Mouse (Mus musculus): ENCODE data around the gene H3f3a.

H3f3a gene

DNA sequence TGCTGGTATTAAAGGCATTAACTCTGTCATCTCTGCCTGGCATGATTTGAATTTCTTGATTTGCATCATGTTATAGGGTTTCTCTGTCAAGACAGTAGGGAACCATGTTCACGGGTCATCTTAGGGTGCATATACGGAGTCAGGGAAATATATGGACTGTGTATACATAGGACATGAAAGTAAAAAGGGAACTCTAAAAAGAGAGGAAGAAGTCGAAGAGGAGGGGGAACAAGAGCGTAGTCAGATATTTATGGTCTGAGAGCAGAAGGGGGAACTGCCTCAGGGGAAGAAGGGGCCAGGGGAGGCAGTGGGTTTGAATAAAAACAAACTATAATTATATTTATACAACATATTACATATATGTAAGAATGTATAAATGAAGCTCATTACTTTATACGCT lies 8.5 kb upstream of the H3f3a start:
- DNase-seq (ENCODE audit: inconsistent ontology term), result no peak

DNA sequence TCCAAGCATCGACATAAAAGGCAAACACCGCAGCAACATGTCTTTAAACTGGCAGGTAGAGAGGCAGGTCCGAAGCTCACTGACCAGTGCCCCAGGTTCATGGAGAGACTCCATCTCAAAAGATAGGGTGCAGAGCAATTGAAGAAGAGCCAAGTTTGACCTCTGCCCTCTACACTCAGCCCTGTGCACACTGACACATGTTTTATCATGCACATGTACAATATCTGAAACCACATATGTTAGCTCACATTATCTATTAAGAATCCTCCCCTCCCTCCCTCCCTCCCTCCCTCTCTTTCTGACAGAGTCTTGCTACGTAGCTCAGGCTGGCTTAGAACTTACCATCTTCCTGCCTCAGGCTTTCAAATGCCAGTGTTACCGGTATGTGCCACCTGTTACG lies 7.4 kb upstream of the H3f3a start:
- no peak for DNase-seq (ENCODE audit: inconsistent ontology term)

DNA sequence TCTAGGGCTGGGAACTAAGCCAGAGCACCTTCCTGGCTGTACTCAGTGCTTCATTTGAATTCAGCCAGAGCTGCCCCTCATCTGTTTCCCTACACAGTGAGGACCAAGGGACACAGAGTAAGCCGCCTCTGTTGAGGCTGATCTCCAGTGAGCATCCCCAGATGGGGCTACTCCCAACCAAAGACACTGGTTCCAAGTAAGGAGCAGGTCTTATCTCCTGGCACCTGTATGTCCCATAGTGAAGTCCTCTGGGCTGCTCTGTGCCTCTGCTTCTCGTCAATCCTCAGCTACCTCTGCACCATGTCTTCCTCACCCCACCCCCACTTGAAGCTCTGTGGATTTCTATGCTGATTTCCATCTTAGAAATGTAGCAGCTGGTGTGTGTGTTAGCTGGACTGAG lies 4.3 kb upstream of the H3f3a start:
- no peak for DNase-seq (ENCODE audit: inconsistent ontology term)

DNA sequence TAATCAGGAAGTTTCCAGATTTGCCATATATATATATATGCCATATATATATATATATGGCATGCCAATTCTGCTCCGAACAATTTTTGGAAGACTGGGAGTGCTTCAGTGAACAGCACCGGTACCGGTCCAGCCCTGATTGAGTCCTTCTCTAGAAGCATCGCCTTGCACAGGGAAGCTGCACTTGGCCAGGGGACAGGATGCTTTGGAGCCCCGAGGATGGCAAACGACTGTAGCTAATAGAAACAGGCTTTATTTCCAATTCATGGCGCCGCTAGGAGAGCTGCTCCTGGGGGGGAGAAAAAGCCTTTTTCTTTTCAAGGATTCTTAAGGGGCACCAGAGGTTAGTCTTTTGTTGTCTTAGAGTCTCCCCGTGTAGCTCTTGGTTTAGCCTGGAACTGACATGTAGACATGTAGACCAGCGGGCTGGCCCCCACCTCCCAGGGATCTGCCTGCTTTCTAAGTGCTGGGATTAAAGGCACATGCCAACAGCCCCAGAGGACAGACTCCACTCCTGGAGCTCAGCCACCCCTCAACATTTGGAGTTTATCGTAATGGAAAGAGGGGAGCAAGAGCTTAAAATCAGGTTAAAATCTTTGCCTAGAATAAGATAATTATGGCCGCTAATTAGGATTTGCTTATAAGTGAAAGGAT lies 1.8 kb upstream of the H3f3a start:
- no peak for DNase-seq (ENCODE audit: inconsistent ontology term)

DNA sequence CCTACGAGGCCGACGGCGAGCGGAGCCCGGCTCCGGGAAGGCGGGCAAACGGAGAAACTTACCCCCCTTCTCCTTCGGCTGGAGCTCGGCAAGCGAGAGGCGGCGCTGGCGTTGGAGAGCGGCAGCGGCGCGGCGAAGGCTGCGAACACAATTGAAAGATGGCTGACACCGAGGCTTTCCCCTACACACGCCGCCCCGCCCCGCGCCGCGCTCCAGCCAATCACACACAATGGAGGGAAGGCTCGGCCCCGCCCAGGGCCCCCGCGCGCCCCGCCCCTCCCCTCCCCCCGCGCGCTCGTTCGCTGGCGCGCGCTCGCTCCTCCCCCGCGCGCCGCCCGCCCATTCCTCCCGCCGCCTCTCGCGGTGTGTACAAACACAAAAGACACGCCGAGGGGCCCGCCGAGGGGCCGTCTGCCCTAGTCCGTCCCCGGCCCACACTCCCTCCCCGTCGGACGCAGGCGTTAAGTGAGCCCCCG lies 296 bp downstream of the H3f3a start:
- peak; percentile 98 for DNase-seq (ENCODE audit: inconsistent ontology term)

DNA sequence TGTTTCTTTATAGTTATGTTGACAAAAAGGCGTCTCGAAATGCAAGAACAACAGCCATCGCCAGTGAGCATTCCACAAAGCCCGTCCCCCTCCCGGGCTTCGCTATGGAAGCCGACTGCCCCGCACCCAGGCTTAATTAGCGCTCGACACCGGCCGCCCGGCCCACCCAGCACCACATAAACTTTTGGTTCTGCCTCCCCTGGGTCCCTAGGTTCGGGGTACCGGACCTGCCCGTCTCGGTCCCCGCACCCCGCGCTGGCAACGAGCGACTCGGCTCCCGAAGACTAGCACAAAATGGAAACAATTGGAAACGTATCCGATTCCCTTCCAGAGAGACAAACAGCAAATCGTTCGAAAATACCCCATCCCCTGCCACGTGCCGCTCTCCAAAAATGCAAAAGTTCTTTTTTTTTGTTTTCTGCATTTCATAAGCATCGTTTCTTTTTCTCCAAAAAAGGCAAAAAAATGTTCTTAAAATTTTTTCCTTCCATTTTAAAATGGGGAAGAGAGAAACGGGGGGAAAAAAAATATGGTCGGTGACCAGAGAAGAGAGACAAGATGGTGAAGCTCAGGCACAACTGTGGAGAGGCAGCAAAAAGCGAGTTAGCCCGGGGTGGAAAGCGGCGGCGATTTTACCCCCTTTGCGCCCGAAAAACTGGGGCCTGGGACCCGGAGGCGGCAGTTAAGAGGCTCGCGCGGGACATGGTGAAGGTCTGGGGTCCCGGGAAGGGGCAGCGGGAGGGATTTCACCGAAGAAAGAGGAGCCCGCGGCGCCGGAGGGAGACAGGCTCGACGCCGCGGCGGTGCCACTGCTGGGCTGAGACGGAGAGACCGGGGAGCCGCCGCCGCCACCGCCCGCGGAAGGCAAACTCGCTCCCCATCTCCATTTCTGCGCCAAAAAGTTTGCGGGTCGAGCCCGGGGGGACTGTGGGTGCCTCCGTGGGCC lies 1.0 kb downstream of the H3f3a start:
- peak; percentile 82 for DNase-seq (ENCODE audit: inconsistent ontology term)

DNA sequence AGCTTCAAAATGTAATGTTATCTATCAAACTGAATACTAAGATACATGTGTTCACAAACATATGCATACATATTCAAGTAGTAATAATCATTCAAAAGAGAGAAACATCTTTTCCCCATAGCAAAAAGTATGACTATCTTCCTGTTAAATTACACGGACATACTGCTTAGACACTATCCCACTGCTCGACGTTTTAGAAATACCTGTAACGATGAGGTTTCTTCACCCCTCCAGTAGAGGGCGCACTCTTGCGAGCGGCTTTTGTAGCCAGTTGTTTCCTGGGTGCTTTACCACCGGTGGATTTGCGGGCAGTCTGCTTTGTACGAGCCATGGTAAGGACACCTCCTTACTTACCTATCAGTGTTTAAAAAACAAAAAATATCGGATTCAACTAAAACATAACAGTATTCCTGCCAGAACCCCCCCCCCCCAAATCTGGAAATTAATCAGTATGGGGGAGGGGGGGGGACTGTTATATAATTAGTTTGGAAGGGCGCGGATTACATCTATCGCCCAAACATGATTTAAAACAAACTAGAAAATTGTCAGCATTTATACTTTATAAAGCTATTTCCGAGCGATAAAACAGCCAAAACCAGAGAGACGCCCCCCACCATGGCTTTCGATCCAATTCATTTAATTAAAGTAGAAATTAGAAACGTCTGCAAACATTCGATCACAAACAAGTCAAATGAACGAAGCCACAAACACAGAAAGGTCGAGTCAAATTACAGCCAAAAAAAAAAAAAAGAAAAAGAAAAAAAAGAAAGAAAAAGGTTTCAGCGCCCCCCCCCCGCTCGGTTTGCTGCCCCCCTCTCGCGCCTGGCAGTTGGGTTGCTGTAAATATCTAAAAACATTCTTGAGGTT lies 1.9 kb downstream of the H3f3a start:
- peak; percentile 63 for DNase-seq (ENCODE audit: inconsistent ontology term)

DNA sequence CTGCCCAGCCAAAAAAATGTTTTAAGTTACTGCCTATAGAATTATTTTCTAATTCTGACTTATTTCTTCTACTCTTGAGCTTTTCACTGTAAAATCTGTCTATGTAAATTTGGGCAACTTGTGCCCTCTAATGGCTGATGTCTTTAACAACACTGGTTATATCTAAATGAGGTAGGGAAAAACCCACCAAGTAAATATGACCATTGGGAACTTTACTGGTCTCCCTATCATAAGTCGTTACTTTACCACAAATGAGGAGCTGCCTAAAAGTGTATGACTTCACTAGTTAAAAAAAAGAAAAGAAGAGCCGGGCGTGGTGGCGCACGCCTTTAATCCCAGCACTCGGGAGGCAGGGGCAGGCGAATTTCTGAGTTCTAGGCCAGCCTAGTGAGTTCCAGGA lies 2.8 kb downstream of the H3f3a start:
- DNase-seq (ENCODE audit: inconsistent ontology term), result peak; percentile 24

DNA sequence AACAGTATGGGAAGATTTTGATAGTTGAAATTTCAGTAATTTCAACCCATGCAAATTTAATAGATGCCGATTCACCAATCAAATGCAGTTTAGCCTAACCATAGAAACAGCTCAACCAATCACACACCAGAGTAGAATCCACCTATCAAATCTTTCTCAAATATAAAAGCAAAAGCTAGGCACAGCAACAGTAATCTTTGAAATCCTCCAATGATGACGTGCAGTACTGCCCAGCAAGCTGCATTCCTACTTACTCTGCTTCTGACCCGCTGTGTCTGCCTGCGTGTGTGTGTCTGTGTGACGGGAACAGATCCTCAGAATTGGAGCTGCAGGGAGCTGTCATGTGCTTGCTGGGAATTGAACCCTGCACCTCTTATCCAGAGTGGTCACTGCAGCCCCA lies 4.9 kb downstream of the H3f3a start:
- DNase-seq (ENCODE audit: inconsistent ontology term), result peak; percentile 11

DNA sequence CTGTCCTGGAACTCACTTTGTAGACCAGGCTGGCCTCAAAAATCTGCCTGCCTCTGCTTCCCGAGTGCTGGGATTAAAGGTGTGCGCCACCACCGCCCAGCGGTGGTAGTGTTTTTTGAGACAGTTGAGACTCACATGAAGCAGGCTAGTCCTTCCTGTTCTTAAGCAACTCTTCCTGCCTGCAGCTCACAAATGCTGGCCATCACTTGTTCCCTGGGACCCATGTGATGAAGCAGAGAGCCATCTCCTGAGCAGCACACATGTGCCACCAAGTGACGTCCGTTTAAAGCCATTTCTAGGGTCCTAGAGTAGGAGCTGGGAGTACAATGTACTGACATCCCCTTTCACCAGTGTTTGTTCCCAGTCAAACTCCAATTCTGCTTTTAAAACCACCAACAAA lies 9.9 kb downstream of the H3f3a start:
- no peak for DNase-seq (ENCODE audit: inconsistent ontology term)

DNA sequence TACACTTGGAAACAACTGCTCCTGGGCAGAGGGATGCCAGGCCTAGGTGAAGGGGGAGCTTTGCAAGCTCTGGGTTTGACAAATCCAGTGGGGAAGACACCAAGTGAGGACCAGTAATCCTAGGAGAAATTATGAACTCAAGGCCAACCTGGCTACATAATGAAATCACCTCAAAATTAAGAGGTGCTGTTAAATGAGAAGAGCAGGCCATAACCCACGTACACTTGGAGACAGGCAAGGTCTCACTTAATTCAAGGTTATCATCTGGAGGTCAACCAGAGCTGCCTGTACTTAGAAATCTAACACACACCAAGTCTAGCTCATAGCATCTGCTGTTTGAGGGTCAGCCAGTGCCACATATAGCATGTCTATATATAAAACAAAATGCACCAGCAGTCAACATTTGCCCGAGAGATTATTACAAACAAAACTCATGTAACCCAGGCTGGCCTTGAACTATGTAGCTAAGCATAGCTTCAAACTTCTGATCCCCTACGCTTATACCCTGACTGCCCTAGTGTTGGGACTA lies 12.2 kb downstream of the H3f3a start:
- DNase-seq (ENCODE audit: inconsistent ontology term), result no peak

DNA sequence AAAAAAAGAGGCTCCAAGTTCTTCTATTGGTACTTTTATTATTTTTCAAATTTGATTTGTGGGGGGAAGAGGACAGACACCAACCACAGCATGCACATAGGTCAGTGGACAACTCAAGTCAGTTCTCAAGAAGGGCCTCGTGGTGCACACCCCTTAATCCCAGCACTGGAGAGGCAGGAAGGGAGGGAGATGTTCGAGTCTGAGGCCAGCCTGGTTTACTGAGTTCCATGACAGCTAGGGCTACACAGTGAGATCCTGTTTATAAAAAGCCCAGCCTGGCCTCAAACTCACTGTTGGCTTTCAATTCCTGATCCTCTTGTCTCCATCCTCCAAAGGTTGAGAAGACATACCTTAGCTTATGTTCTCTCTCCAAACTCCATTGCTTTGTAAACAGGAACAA lies 12.9 kb downstream of the H3f3a start:
- no peak for DNase-seq (ENCODE audit: inconsistent ontology term)

DNA sequence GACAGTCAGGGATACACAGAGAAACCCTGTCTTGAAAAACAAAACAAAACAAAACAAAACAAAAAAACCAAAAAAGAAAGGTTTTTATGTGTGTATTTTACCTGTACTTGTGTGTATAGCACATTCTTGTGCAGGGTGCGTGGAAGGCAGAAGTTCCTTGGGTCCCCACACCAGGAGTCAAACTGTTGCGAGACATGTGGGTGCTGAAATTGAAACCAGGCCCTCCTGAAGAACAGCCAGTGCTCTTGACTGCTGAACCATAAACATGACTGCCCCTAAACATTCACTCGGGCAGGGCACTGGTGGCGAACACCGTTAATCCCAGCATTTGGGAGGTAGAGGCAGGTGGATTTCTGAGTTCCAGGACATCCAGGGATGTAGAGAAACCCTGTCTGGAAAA lies 13.7 kb downstream of the H3f3a start:
- DNase-seq (ENCODE audit: inconsistent ontology term), result no peak

DNA sequence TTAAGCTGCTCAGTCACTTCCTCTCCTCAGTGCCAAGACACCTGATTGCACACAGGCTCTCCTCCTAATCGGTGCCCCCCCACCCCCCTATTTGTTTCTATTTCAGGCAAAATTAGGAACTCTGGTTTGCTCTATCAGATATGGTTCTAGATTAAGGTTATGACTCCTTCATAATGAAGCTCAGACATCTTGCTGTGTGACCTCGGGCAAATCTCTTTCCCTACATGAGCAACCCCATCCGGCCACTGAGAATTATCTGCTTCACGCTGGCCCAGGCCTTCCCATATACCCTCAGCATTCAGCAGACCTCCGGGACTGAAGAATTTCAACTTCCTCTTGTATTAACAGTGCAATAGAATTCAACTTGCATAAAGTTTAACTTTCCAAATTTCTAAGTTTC lies 14.5 kb downstream of the H3f3a start:
- no peak for DNase-seq (ENCODE audit: inconsistent ontology term)

DNA sequence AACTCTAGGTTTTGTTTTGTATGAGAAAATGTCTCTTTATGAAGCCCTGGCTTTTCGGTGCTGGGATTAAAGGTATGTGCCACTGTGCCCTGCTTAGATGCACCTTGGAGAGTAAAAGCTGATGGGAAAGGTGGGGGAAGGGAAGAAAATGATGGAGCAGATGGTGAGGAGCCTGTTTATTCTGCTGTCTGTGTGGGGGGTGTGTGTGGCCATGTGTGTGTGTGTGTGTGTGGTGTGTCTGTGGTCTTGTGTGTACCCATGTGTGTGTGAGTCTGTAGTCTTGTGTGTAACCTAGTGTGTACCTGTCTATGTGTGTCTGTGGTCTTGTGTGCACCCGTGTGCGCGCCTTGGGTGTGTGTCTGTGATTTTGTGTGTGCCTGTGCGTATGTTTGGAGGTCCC lies 15.1 kb downstream of the H3f3a start:
- DNase-seq (ENCODE audit: inconsistent ontology term), result no peak

DNA sequence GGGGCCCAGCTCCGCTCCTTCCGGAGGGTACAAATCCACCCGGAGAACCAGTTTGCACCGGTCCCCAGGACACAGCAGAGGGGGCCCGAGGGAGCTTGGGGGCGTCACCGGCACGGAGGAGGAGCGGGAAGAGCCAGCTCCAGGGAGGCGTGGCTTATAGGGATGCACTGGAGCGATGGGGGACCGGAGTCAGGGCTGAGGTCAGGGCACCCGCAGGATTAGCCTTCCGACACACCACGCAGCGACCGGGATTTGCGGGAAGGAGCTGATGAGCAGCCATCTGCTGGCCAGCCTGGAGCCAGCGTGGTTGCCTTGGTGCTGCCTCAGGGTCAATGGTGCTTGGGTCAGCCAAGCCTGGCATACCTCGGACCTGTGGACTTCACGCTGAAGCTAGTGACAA lies 19.6 kb downstream of the H3f3a start:
- DNase-seq (ENCODE audit: inconsistent ontology term), result peak; percentile 49

DNA sequence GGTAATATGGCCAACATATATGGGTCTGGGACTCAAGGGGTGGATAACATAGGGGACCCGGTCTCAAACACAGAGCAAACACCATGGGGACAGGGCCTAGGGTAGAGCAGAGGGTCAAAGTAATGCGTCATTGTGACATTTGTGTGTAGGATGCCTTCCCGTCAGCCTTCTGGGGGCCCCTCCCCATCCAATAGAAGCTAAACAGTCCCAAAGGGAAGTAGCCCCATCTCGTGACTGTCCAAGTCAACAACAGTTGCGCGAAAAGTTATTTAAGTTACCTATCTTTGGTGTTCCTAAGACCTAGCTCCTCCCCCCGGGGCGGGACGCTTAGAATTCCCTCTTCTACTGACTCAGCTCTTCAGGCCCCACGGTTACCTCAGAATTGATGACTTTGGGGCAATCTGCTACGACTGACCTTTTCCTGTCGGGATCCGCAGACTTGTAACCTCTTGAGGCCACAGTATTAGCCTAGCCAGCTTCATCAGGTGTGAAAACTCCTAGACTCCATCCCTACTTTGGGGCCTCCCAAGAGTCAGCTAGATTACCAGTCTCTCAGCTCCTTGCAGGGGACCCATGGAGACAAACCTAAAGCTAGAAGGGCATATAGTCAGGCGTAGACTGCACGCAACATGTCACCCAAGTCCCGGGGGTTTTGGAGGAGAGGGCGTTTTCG lies 20.2 kb downstream of the H3f3a start:
- no peak for DNase-seq (ENCODE audit: inconsistent ontology term)

DNA sequence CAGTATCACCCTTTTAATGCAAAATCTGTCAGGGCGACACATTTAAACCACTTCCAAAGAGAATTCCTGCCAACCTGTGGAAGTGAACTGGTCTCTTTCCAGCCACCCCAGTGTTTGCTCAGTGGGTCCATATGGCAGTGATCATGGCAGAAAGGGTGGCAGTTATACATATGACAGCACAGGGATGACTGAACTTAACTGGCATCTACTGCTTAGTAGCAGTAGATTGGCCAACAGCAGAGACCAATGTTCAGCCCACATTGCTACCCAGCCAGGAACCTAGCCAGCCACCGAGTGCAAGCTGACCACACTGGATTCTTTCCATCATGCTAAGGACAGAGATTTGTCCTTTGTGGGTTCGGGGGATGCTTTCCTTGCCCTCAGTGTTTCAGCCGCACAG lies 20.9 kb downstream of the H3f3a start:
- no peak for DNase-seq (ENCODE audit: inconsistent ontology term)

DNA sequence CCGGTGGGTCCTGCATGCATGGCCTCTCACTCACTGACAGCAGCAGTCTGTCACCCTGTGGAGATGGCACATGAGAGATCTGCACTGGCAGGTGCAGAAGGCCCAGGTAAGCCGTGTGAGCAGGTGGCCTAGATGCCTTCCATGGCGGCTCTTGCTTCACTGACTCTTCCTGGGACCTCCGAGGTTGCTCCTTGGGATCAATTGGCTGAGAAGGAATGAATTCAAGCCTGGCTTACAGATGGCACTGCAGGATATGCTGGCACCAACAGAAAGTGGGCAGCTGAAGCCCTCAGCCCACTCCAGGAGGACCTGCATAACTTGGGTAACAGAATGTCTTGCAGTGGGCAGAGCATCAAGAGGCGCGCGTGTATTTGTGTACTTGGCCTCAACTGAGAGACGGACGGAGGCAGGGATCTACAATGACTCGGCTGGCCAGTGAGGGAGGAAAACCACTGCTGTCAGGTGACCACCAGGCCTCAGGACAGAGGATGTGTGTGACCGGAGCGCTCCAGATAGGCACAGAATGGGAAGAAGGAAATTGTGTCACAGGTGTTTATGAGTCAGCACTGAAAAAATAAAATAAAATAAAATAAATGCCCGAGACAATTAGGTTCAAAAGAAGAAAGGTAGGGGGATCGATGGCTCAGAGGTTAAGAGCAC lies 21.8 kb downstream of the H3f3a start:
- DNase-seq (ENCODE audit: inconsistent ontology term), result no peak

DNA sequence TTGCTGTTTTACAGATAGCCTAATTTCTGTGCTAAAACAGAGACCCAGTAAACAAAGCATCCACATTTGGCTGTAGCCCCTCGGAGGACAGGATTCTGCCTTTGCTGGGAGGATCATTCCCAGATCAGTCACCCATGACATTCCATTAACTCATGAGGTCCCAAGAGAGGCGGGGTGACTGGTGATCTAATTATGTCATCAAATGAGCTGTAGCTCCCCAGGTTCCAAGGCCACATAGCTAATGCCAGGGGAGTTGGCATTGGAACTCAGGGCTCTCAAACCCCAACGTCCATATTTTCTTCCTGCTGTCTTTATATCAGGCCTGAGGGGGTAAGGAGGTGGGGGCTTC lies 30.2 kb downstream of the H3f3a start:
- peak; percentile 75 for DNase-seq (ENCODE audit: inconsistent ontology term)
